Mouse (Mus musculus) bone marrow macrophage, adult 2 months (primary cell): ENCODE data around the gene Galntl5. TPM values are rescaled to one million over a fixed set of nuclear protein-coding genes. Genes with fewer than 3 reads are reported as not detected.

Source experiments
- H3K27ac ChIP-seq: 2 replicates; pipeline ENCODE4 v1.5.1; 2012; ENCODE audit warnings: low read depth, low read length; ENCODE audit not compliant: insufficient read depth
- H3K4me1 ChIP-seq: 2 replicates; pipeline ENCODE4 v1.6.1; 2012; ENCODE audit warnings: low read length; ENCODE audit not compliant: control insufficient read depth, insufficient read depth
- H3K4me3 ChIP-seq: 2 replicates; pipeline ENCODE4 v1.5.1; 2012; ENCODE audit warnings: mild to moderate bottlenecking, low read length, moderate library complexity; ENCODE audit not compliant: insufficient read depth
- CTCF ChIP-seq: IDR thresholded peaks from 2 replicates; pipeline ENCODE4 v1.5.1; 2012; ENCODE audit warnings: low read depth, mild to moderate bottlenecking, low read length, moderate library complexity
- POLR2A ChIP-seq: IDR thresholded peaks from 2 replicates; pipeline ENCODE4 v1.6.1; 2012; ENCODE audit warnings: mild to moderate bottlenecking, low read depth, low read length, borderline replicate concordance
- polyA plus RNA-seq: library from polyadenylated mRNA; stranded (reverse); fragments of >200 nt; gene quantifications from 2 replicates; pipeline ENCODE4 v1.2.4, GENCODE M21; 2012; ENCODE audit not compliant: missing spikeins, insufficient read depth, insufficient read length

The Galntl5 gene
- polyA plus RNA-seq = not detected in 2 replicates

DNA sequence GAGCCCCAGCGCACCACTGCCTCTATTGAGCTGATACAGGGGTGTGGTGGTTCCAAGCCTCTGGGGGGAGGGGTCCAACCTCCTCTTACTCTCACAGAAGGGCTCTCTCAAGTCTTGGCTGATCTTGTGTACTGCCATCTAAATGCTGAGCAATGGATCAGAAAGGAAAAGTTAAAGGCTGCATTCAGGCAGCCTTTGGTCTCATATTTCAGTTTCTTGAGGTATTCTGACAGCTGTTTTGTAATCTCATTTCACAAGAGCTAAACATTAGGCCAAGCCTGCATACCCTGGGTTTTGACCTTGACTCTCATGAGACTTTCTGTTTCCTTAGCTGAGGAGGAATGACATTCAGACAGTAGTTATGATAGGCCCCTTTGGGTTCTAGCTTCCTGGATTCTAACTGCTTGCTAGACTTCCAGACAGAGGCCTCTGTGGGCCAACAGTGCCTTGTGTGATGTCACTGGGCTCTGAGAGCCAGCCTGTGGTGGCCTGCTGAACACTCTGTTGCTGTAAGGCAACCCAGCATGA lies at the start of gene Galntl5:
Galntl5 (plus strand) TSS at position 457 of the 528 bp plus-strand sequence.
- H3K4me1 ChIP-seq = 0 out of 2 replicates have a peak, but pooled peaks cover 3% of the 10 kb centered on the region
- no peak for TF ChIP-seq POLR2A
- TF ChIP-seq CTCF = no peak
- no peak within 1 kb of the TSS for H3K4me3 ChIP-seq
- H3K27ac ChIP-seq = no peak within 1 kb of the TSS

DNA sequence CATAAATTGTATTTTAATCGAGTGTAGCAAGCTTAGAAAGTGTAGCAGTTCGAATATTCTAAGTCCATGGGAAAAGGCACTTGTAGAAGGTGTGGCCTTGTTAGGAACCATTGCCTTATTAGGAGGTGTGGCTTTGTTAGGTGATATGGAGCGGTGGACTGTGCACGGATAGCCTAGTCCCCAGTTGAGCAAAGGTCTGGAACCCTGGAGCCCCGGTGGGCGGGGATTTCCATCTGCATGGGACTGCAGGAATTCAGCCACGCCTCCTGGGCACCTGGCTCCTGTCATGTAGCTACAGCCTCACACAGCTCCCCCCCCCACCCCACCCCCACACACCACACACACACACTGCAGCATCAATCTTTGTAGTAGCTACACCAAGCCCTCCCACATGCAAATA lies 34.6 kb upstream of the Galntl5 start:
- H3K4me1 ChIP-seq = no peaks in the 10 kb centered on the region
- no peak overlapping the region for H3K27ac ChIP-seq
- TF ChIP-seq POLR2A (no peak), CTCF (no peak)
- no peak overlapping the region for H3K4me3 ChIP-seq

DNA sequence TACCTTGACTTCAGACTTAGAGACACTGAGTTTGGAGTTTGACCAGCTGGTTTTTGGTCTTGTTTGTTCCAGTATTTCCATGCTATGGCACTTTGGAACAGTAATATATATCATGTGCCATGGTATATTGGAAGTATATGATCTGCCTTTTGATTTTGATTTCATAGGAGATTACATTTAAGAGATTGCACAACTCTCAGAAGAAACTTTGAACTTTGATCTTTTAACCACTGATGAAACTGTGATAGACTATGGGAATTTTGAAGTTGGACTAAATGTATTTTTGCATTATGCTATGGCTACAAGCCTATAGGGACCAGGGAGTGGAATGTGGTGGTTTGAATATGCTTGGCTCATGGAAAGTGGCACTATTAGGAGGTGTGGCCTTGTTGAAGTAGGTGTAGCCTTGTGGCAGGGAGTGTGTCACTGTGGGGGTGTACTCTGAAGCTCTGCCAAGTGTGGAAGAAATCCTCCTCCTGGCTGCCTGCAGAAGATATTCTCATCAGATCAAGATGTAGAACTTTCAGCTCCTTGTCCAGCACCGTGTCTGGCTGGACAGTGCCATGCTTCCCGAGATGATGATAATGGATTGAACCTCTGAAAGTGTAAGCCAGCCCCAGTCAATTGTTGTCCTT lies 31.8 kb upstream of the Galntl5 start:
- Histone ChIP-seq H3K4me3 (no peak overlapping the region), H3K4me1 (no peaks in the 10 kb centered on the region), H3K27ac (no peak overlapping the region)
- TF ChIP-seq POLR2A (no peak), CTCF (no peak)

DNA sequence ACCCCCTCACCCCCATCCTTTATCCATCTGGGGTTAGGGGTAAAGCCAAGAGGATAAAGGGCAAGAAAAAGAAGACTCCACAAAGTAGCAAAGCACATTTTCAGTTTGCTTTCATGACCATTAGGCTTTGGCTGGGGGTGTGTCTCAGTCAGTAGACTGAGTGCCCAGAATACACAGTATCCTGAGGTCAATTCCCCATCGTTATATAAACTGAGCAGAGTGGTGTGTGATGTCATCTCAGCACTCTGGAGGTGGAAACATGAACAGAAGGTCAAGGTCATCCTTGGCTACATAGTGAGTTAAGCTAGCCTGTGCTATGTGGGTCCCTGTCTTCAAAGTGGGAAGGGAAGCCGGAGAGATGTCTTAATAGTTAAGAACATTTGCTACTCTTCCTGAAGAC lies 27.8 kb upstream of the Galntl5 start:
- Histone ChIP-seq H3K27ac (no peak overlapping the region), H3K4me1 (no peaks in the 10 kb centered on the region), H3K4me3 (no peak overlapping the region)
- TF ChIP-seq POLR2A (no peak), CTCF (no peak)

DNA sequence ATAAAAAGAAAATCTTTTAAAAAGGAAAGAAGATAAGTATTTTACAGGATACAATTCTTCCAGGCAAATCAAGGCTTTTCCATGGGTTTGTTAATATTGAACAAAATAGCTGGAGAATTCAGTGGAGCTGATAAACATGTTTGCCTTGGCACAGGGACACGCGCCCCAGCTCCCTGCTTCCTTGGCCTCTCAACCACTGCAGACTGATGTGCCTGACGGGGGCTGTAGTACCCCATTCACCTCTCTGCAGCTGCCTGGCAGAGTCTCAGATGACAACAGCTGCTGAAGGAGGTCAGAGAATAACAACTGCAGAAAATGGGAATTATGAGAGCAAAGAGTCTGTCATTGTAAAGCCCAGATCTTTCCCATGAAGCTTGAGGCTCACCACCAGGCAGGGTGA lies 27.3 kb upstream of the Galntl5 start:
- H3K27ac ChIP-seq = no peak overlapping the region
- TF ChIP-seq POLR2A (no peak), CTCF (no peak)
- H3K4me1 ChIP-seq = no peaks in the 10 kb centered on the region
- H3K4me3 ChIP-seq = no peak overlapping the region

DNA sequence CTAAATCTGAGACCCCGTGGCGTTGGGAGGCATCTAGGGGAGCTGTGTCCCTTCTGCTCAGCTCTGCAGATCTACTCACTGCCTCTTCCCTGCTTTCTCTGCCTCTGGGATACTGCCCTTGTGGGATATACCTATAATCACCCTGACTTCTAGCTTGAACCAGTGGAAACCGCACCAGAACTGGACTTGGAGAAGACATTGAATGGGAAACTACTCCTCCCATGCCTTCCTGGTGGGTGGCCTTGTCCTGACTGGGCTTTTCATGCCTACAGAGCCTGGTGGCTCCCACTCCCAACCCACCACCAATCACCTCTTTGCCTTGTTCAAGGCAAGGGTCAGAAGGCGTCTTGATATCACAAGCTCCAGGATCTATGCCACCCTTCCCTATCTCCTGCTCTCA lies 26.4 kb upstream of the Galntl5 start:
- H3K27ac ChIP-seq = no peak overlapping the region
- TF ChIP-seq POLR2A (no peak), CTCF (no peak)
- no peaks in the 10 kb centered on the region for H3K4me1 ChIP-seq
- no peak overlapping the region for H3K4me3 ChIP-seq

DNA sequence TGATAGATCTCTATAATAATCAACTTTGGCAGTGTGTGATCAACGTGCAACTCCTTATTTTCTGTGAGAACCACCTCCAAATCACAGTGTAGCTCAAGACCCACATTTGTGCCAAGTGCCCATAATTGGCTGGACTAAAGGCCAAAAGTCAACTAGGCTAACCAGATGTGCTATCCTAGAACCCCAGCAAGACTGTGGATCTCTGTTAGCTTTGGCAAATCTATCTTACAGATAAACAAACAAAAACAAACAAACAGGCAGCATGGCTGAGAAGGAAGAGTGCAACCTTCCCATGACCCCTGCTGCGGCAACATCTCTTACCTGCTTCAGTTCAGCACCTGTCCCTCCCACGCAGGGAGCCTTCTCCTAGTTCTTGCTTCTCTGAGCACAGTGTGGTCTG lies 25.9 kb upstream of the Galntl5 start:
- Histone ChIP-seq H3K27ac (no peak overlapping the region), H3K4me3 (no peak overlapping the region), H3K4me1 (no peaks in the 10 kb centered on the region)
- TF ChIP-seq POLR2A (no peak), CTCF (no peak)

DNA sequence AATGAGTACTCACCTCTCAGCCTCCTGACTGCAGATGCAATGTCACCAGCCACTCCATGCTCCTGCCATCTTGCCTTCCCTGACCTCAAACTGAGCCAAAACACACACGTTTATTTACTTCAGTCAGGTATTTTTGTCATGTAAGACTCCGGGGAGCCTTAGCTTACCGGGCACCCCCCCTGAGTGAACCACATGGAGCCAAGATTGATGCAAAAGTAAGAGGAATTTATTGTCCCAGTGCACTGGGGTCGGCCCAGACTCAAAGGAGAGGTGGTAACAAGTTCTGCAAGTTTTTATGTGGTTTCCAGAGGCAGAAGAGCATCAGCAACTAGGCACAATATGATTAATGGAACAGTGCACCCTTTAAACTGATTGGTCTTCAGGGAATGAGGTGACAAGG lies 24.1 kb upstream of the Galntl5 start:
- H3K4me3 ChIP-seq = no peak overlapping the region
- no peaks in the 10 kb centered on the region for H3K4me1 ChIP-seq
- no peak for TF ChIP-seq POLR2A
- H3K27ac ChIP-seq = no peak overlapping the region

DNA sequence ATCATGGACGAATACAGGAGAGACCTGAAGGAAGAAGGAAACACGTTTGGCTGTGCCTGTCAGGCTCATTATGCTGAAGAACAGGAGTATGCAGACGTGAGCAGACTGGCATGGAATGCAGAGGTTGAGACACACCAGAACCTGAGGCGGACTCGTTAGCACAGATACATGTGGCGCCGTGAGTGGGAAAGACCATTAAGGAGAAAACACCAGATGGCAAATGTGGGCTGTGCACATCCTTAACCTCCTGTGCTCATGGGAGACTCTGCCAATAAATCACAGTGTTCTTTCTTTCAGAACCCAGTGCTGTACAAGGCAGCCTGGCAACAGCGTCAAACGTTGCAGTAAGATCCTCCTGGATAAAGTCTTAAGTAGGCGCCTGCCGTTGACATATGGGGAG lies 20.7 kb upstream of the Galntl5 start:
- TF ChIP-seq CTCF = no peak
- TF ChIP-seq POLR2A = no peak
- peaks cover 6% of the 10 kb centered on the region for H3K4me1 ChIP-seq

DNA sequence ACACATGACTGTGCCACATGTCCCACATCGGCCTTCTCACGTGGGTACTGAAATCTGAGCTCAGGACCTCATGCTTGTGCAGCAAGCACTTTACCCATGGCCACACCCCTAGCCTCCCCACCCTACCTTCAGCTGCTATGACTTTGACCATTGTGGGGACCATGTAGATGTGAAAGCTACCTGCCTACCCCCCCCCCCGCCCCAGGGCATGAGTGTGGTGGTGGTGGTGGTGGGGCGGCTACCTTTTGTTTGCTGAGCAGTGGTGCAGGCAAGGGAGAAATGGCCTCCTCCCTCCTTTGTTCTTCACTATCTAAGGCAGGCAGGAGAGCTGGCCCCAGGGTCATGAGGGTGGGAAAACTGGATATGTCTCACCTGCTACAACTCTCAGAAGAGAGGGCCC lies 18.3 kb upstream of the Galntl5 start:
- H3K27ac ChIP-seq = no peak overlapping the region
- H3K4me1 ChIP-seq = peaks cover 17% of the 10 kb centered on the region
- no peak overlapping the region for H3K4me3 ChIP-seq
- no peak for TF ChIP-seq CTCF
- TF ChIP-seq POLR2A = no peak

More for the DNA sequence above, 20.7 kb upstream of the Galntl5 start:
- Histone ChIP-seq H3K4me3 (no peak overlapping the region), H3K27ac (no peak overlapping the region)

DNA sequence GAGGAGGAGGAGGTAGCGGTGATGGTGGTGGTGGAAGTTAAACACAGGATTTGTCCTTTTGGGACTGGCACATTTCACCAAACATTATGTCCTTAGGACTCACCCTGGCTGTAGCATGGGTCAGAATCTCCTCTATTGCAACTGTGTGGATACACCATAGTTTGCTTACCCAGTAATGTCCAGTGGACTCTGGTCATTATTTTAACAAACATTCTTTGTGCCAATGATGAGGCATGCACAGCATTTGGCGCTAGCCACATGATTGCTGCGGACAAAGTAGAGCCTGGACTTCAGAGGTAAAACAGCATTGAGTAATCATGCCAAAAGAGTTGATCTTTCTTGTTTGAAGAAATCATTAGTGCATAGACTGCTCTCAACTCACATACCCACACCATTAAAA lies 17.3 kb upstream of the Galntl5 start:
- H3K4me3 ChIP-seq = no peak overlapping the region
- no peak overlapping the region for H3K27ac ChIP-seq
- peaks cover 24% of the 10 kb centered on the region for H3K4me1 ChIP-seq
- TF ChIP-seq CTCF = no peak
- no peak for TF ChIP-seq POLR2A
